Mouse (Mus musculus): ENCODE measurements around the gene Zbp1. TPM values are rescaled to one million over a fixed set of nuclear protein-coding genes. Genes with fewer than 3 reads are reported as not detected.

The Zbp1 gene
- polyA plus RNA-seq, 1 experiment from 2014 or later, result 14.0 TPM

DNA sequence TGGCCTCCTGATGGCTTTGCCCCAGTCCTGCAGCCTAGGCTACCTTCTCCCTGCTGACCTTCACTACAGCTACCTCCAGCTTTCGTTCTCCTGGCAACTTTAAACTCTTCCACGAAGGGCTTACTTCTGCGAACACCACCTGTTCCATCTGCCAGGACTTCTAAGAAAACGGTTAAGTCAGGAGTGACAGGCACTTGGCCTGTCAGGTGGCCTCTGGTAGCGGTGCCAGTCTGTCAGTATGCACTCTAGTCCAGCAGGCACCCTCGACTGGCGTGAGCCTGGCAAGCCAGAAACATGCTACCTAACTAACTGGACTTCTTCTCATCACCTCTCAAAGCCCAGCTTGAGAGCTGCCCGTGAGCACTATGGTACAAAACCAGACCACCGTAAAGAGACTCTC is 24.9 kb upstream of the Zbp1 start:
- H3K4me3 ChIP-seq (ENCODE audit: low read depth, low read length), result no peak overlapping the region
- H3K9ac ChIP-seq (ENCODE audit: low read depth, low read length), result no peak overlapping the region
- no peaks in the 10 kb centered on the region; the same call in 1 of the 2 replicates for H3K36me3 ChIP-seq (ENCODE audit: control insufficient read depth, insufficient read depth)
- H3K27me3 ChIP-seq (replicated peaks; ENCODE audit: control insufficient read depth, insufficient read depth, low read length), result no peaks in the 10 kb centered on the region
- no peak for ATAC-seq
- WGBS, result 61% methylated on average over 9 of the region's 9 CpGs
- peak overlapping the region; percentile 9; the same call in 1 of the 2 replicates for H3K27ac ChIP-seq (ENCODE audit: low read depth, low read length)
- H3K4me2 ChIP-seq (replicated peaks; ENCODE audit: low read depth), result no peak overlapping the region
- H3K4me1 ChIP-seq (replicated peaks; ENCODE audit: control insufficient read depth, insufficient read depth, low read length), result peaks cover 4% of the 10 kb centered on the region; the same call in 1 of the 2 replicates
- H3K9me3 ChIP-seq (ENCODE audit: control insufficient read depth), result no peaks in the 10 kb centered on the region
- no peak for TF ChIP-seq CTCF (IDR thresholded peaks at IDR 0.05; ENCODE audit: low read depth)

- ATAC-seq, result peak; percentile 28; the same call in 1 of the 2 replicates
These were observed 24.2 kb upstream of the Zbp1 start for GRCm38 (mm10) chr2:173242874-173243273.

GRCm38 (mm10) chr2:173240738-173241137 is 22.0 kb upstream of the Zbp1 start:
- Histone ChIP-seq H3K27me3 (replicated peaks; ENCODE audit: control insufficient read depth, insufficient read depth, low read length) (no peaks in the 10 kb centered on the region), H3K9ac (ENCODE audit: low read depth, low read length) (no peak overlapping the region), H3K4me2 (replicated peaks; ENCODE audit: low read depth) (no peak overlapping the region), H3K9me3 (ENCODE audit: control insufficient read depth) (no peaks in the 10 kb centered on the region), H3K36me3 (ENCODE audit: control insufficient read depth, insufficient read depth) (no peaks in the 10 kb centered on the region; the same call in 1 of the 2 replicates), H3K27ac (ENCODE audit: low read depth, low read length) (no peak overlapping the region), H3K4me1 (replicated peaks; ENCODE audit: control insufficient read depth, insufficient read depth, low read length) (peaks cover 4% of the 10 kb centered on the region; the same call in 1 of the 2 replicates), H3K4me3 (ENCODE audit: low read depth, low read length) (no peak overlapping the region)
- no peak for TF ChIP-seq CTCF (IDR thresholded peaks at IDR 0.05; ENCODE audit: low read depth)
- ATAC-seq, result no peak
- 76% methylated on average over 9 of the region's 9 CpGs for WGBS

More at GRCm38 (mm10) chr2:173242874-173243273, 24.2 kb upstream of the Zbp1 start:
- no peak overlapping the region for H3K9ac ChIP-seq (ENCODE audit: low read depth, low read length)
- H3K4me1 ChIP-seq (replicated peaks; ENCODE audit: control insufficient read depth, insufficient read depth, low read length), result peaks cover 4% of the 10 kb centered on the region; the same call in 1 of the 2 replicates
- H3K4me3 ChIP-seq (ENCODE audit: low read depth, low read length), result no peak overlapping the region
- H3K36me3 ChIP-seq (ENCODE audit: control insufficient read depth, insufficient read depth), result no peaks in the 10 kb centered on the region; the same call in 1 of the 2 replicates
- no peaks in the 10 kb centered on the region for H3K9me3 ChIP-seq (ENCODE audit: control insufficient read depth)
- H3K27ac ChIP-seq (ENCODE audit: low read depth, low read length), result no peak overlapping the region
- TF ChIP-seq CTCF (IDR thresholded peaks at IDR 0.05; ENCODE audit: low read depth), result peak; percentile 31; the same call in 1 of the 2 replicates
- WGBS, result 35% methylated on average over 12 of the region's 12 CpGs
- no peaks in the 10 kb centered on the region for H3K27me3 ChIP-seq (replicated peaks; ENCODE audit: control insufficient read depth, insufficient read depth, low read length)
- H3K4me2 ChIP-seq (replicated peaks; ENCODE audit: low read depth), result 0 out of 2 replicates have a peak overlapping the region, but pooled peaks have one; percentile 27

DNA sequence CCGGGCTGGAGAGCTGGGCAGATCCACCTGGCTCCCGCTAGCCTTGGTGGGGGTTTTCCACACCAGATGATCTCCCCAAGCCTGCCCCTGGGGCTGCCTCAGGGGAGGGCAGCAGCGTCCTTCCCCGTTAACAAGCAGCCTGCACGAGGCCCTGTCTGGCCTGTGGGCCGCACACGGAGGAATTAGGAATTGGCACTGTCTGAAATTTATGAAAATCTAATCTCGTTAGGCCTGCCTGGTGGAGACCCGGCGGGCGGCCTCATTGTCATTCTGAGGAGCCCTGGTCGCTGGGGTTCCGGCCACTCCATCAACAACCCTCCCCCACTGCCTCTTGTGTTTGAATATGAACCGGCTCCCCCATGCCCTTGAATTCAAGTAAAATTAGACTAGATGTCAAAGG is 19.8 kb upstream of the Zbp1 start:
- no peak for ATAC-seq
- H3K36me3 ChIP-seq (ENCODE audit: control insufficient read depth, insufficient read depth), result peaks cover 4% of the 10 kb centered on the region; the same call in 1 of the 2 replicates
- no peaks in the 10 kb centered on the region for H3K9me3 ChIP-seq (ENCODE audit: control insufficient read depth)
- no peaks in the 10 kb centered on the region for H3K27me3 ChIP-seq (replicated peaks; ENCODE audit: control insufficient read depth, insufficient read depth, low read length)
- H3K4me2 ChIP-seq (replicated peaks; ENCODE audit: low read depth), result no peak overlapping the region
- no peak overlapping the region for H3K4me3 ChIP-seq (ENCODE audit: low read depth, low read length)
- H3K9ac ChIP-seq (ENCODE audit: low read depth, low read length), result no peak overlapping the region
- 60% methylated on average over 14 of the region's 14 CpGs for WGBS
- peaks cover 4% of the 10 kb centered on the region; the same call in 1 of the 2 replicates for H3K4me1 ChIP-seq (replicated peaks; ENCODE audit: control insufficient read depth, insufficient read depth, low read length)
- TF ChIP-seq CTCF (IDR thresholded peaks at IDR 0.05; ENCODE audit: low read depth), result no peak
- H3K27ac ChIP-seq (ENCODE audit: low read depth, low read length), result no peak overlapping the region

DNA sequence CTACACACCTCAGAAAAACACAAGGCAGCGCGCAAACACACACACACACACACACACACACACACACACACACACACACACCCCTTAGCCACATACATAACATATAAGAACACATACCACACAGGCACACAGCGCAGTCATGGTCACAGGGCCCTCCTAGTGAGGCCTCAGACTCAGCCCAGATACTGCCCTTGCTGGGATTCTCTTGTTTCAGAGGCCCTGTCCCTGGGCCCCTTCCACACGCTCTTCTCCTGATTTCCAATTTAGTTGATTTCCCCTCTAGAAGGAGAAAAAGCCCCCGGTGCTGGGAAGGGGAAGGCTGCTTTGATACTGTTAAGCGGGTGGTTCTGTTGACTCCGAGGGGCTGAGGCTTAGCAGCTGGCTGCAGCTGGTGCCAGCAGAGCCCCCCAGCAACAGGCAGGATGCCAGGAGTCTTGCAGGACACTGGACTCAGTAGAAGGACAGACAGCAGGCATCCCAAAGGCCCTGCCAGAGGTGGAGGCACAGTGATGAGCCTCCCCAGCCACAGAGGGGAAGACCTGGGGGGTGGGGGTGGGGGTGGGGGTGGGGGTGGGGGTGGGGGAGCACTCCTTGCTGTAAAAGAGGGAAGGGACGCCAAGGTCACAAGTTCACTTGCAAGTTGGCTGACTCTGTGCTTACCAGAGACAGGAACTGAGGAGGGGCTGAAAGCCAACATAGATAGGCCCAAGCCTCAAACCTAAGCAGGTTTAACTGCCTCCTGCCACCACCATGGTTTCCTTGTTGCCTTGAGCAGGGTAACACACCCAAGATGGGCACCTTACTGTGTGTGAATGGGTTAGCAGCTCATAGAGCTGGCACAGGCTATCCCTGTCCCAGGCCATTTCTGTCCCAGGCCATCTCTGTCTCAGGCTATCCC is 17.0 kb upstream of the Zbp1 start:
- no peak for TF ChIP-seq CTCF (IDR thresholded peaks at IDR 0.05; ENCODE audit: low read depth)
- H3K27me3 ChIP-seq (replicated peaks; ENCODE audit: control insufficient read depth, insufficient read depth, low read length), result no peaks in the 10 kb centered on the region
- no peak overlapping the region for H3K9ac ChIP-seq (ENCODE audit: low read depth, low read length)
- H3K9me3 ChIP-seq (ENCODE audit: control insufficient read depth), result no peaks in the 10 kb centered on the region
- H3K36me3 ChIP-seq (ENCODE audit: control insufficient read depth, insufficient read depth), result peaks cover 14% of the 10 kb centered on the region; the same call in 1 of the 2 replicates
- no peak overlapping the region for H3K4me2 ChIP-seq (replicated peaks; ENCODE audit: low read depth)
- H3K27ac ChIP-seq (ENCODE audit: low read depth, low read length), result no peak overlapping the region
- H3K4me1 ChIP-seq (replicated peaks; ENCODE audit: control insufficient read depth, insufficient read depth, low read length), result no peaks in the 10 kb centered on the region
- ATAC-seq, result no peak
- WGBS, result 47% methylated on average over 8 of the region's 8 CpGs
- no peak overlapping the region for H3K4me3 ChIP-seq (ENCODE audit: low read depth, low read length)

- H3K27ac ChIP-seq (ENCODE audit: low read depth, low read length), result no peak overlapping the region; the same call in 1 of the 2 replicates
- peaks cover 33% of the 10 kb centered on the region; the same call in 1 of the 2 replicates for H3K36me3 ChIP-seq (ENCODE audit: control insufficient read depth, insufficient read depth)
- H3K27me3 ChIP-seq (replicated peaks; ENCODE audit: control insufficient read depth, insufficient read depth, low read length), result no peaks in the 10 kb centered on the region
- H3K4me1 ChIP-seq (replicated peaks; ENCODE audit: control insufficient read depth, insufficient read depth, low read length), result no peaks in the 10 kb centered on the region
- WGBS, result 93% methylated on average over 8 of the region's 8 CpGs
- 0 out of 2 replicates have a peak overlapping the region, but pooled peaks have one; percentile 7 for H3K9ac ChIP-seq (ENCODE audit: low read depth, low read length)
- no peaks in the 10 kb centered on the region for H3K9me3 ChIP-seq (ENCODE audit: control insufficient read depth)
- no peak overlapping the region for H3K4me2 ChIP-seq (replicated peaks; ENCODE audit: low read depth)
- peak; percentile 51 for TF ChIP-seq CTCF (IDR thresholded peaks at IDR 0.05; ENCODE audit: low read depth)
- H3K4me3 ChIP-seq (ENCODE audit: low read depth, low read length), result no peak overlapping the region
- no peak for ATAC-seq
These were observed 14.0 kb upstream of the Zbp1 start for GRCm38 (mm10) chr2:173232766-173233099.

Data from intestine, postnatal 0 days (tissue).